Mouse (Mus musculus) inflammation-experienced regulatory T-cells, adult 16 weeks (primary cell): ENCODE measurements around the gene Ankrd33b. TPM values are rescaled to one million over a fixed set of nuclear protein-coding genes. Genes with fewer than 3 reads are reported as not detected.

Source experiments
- polyA plus RNA-seq: library from polyadenylated mRNA; unstranded; fragments of 100-300 nt; shearing (Covaris generic); gene quantifications from one replicate; pipeline ENCODE4 v1.2.1, GENCODE M21; 2017

Gene Ankrd33b
- polyA plus RNA-seq = not detected

DNA sequence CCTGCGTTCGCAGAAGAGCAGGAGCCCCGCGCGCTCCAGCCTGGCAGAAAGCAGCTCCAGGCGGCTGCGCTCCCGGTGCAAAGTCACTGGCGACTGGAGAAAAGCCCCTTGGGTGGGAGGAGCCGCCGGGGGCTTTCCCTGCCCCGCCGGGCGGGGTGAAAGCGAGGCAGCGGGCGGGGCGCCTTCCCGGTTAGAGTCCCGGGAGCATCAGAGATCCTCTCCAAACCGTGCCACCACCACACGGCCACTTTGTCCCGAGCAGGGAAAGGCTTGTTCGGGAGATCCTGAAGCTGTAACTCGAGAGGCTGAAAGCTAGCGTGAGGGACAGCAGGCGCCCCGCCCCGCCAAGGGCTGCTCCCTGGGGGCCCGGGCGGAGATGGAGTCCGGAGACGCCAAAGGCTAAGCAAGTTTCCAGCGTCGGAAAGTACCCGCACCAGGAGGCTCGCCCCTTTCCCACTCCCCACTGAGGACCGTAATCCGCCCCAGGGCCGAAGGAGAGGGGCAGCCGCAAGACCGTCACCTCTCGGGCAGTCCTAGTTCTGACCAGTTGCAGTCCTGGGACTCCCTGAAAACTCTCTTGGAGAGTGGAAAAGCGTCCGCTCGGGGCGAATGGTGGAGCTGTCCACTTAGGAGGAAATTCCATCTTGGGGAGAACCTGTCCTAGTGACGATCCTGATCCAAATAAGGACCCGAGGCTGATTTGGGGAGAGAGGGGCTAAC lies at the start of gene Ankrd33b:
Gene Ankrd33b, minus strand, starts transcription at position 246 of the 720 bp plus-strand sequence.

Other genes with a start within 250 kb of the Ankrd33b start
- 47.9 TPM for gene Dap, start 143.4 kb downstream of the Ankrd33b start, polyA plus RNA-seq
- gene Ropn1l, start 86.0 kb upstream of the Ankrd33b start, polyA plus RNA-seq = 0.30 TPM
- gene March6, start 163.3 kb upstream of the Ankrd33b start, polyA plus RNA-seq = 9.6 TPM
- gene Cmbl, start 197.7 kb upstream of the Ankrd33b start, polyA plus RNA-seq = 0.76 TPM
- 379 TPM for gene Cct5, start 234.1 kb upstream of the Ankrd33b start, polyA plus RNA-seq
- gene Fam173b, start 234.1 kb upstream of the Ankrd33b start, polyA plus RNA-seq = 16.3 TPM